Mouse (Mus musculus) E14TG2a.4 (cell line): ENCODE measurements around the gene Gja1.
"Not testable (repeated sequence)": the region's sequence is repeated elsewhere in the genome, so short reads cannot be mapped to it uniquely, and the experiment has no call there.

Experiments used
- CTCF ChIP-seq: conservative IDR thresholded peaks from 2 replicates; pipeline ENCODE4 v1.5.1; 2014; ENCODE audit warnings: low read length
- NANOG ChIP-seq: IDR thresholded peaks from 2 replicates; pipeline ENCODE4 v1.6.1; 2014; ENCODE audit warnings: borderline replicate concordance, low read length, mixed read lengths
- POU5F1 ChIP-seq: IDR thresholded peaks from 2 replicates; pipeline ENCODE4 v1.6.1; 2014; ENCODE audit warnings: low read length, borderline replicate concordance

- not testable (repeated sequence) for TF ChIP-seq CTCF, POU5F1, NANOG
Measured at GRCm38 (mm10) chr10:56401396-56401795, 24.3 kb downstream of the Gja1 start.
